Mouse (Mus musculus) intestine, embryonic 16.5 days (tissue): ENCODE measurements around the gene Tnni3k. TPM values are rescaled to one million over a fixed set of nuclear protein-coding genes. Genes with fewer than 3 reads are reported as not detected.

Source experiments
- ATAC-seq: fragments of 200-750 bp; cut with Nextera tagmentation; 2 replicates; pipeline ENCODE4 v1.8.0; 2017; ENCODE audit warnings: moderate TSS enrichment, moderate library complexity
- H3K27ac ChIP-seq: fragments of 300-500 bp; sonication (generic); 2 replicates; pipeline ENCODE4 v1.5.1; 2014; ENCODE audit warnings: mild to moderate bottlenecking, low read length
- H3K27me3 ChIP-seq: fragments of 300-500 bp; sonication (generic); replicated peaks from 2 replicates; pipeline ENCODE4 v1.6.1; 2014; ENCODE audit warnings: low read length, control low read depth, mixed read lengths; ENCODE audit not compliant: control insufficient read depth, insufficient read depth
- H3K36me3 ChIP-seq: fragments of 300-500 bp; sonication (generic); 2 replicates; pipeline ENCODE4 v1.6.1; 2014; ENCODE audit warnings: low read length, control low read depth; ENCODE audit not compliant: control insufficient read depth, insufficient read depth
- H3K4me1 ChIP-seq: fragments of 300-500 bp; sonication (generic); 2 replicates; pipeline ENCODE4 v1.6.1; 2014; ENCODE audit warnings: low read length, control low read depth, mixed read lengths; ENCODE audit not compliant: control insufficient read depth, insufficient read depth
- H3K4me2 ChIP-seq: fragments of 300-500 bp; sonication (generic); 2 replicates; pipeline ENCODE4 v1.6.1; 2014; ENCODE audit warnings: low read depth, low read length, control low read depth
- H3K4me3 ChIP-seq: fragments of 300-500 bp; sonication (generic); 2 replicates; pipeline ENCODE4 v1.5.1; 2014; ENCODE audit warnings: mild to moderate bottlenecking, low read length
- H3K9ac ChIP-seq: fragments of 300-500 bp; sonication (generic); 2 replicates; pipeline ENCODE4 v1.6.1; 2014; ENCODE audit warnings: low read depth, low read length
- H3K9me3 ChIP-seq: fragments of 300-500 bp; sonication (generic); 2 replicates; pipeline ENCODE4 v1.6.1; 2016; ENCODE audit warnings: low read length, control low read depth; ENCODE audit not compliant: control insufficient read depth
- WGBS: fragments of 180-500 bp; shearing (Covaris S2); extraction: QIAGEN DNeasy Blood & Tissue Kit; methylation state at CpG from one replicate; pipeline ENCODE4 v1.1.7; 2014; 5-methylcytosine and 5-hydroxymethylcytosine counted together
- polyA plus RNA-seq: library from polyadenylated mRNA; unstranded; fragments of >200 nt; fragmentation: Nextera tagmentation; extraction: Ambion mirVana; gene quantifications from 2 replicates; pipeline ENCODE4 v1.2.1, GENCODE M21; 2015

The Tnni3k gene
- polyA plus RNA-seq, 1 experiment from 2014 or later, result not detected

GRCm38 (mm10) chr3:154771651-154772050, 283.6 kb downstream of the Tnni3k start:
- no peak overlapping the region for H3K4me2 ChIP-seq
- no peak overlapping the region for H3K9ac ChIP-seq
- H3K9me3 ChIP-seq, result no peaks in the 10 kb centered on the region
- 91% methylated on average over 2 of the region's 2 CpGs for WGBS
- no peak overlapping the region for H3K27ac ChIP-seq
- H3K4me3 ChIP-seq, result no peak overlapping the region
- ATAC-seq, result no peak
- no peaks in the 10 kb centered on the region for H3K36me3 ChIP-seq
- no peaks in the 10 kb centered on the region for H3K4me1 ChIP-seq
- no peaks in the 10 kb centered on the region for H3K27me3 ChIP-seq

GRCm38 (mm10) chr3:154766321-154766720, 288.9 kb downstream of the Tnni3k start:
- no peak overlapping the region for H3K27ac ChIP-seq
- no peak for ATAC-seq
- no peak overlapping the region for H3K4me3 ChIP-seq
- H3K9ac ChIP-seq, result no peak overlapping the region
- H3K4me2 ChIP-seq, result no peak overlapping the region
- WGBS, result 84% methylated on average over 4 of the region's 4 CpGs
- H3K36me3 ChIP-seq, result no peaks in the 10 kb centered on the region
- no peaks in the 10 kb centered on the region for H3K4me1 ChIP-seq
- H3K27me3 ChIP-seq, result no peaks in the 10 kb centered on the region
- H3K9me3 ChIP-seq, result no peaks in the 10 kb centered on the region

DNA sequence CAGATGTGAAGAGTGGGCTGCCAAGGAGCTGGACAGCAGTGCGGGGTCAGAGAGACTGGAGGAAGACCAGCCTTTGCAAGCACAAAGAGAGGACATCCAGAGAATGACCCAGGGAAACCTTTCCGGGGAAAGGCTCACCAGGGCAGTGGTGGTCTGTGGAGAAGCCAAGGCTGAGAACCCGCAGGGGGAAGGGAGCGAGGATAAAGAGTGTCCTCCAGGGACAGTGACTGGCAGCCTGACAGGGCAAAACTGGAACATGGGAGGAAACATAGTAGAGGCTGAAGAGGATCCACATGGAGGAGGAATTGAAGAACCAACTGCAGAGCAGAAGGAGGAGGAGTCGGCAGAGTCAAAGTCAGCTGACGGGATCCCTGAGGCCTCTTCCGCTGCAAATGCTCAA, 291.1 kb downstream of the Tnni3k start:
- ATAC-seq, result no peak
- Histone ChIP-seq H3K27ac (no peak overlapping the region), H3K27me3 (no peaks in the 10 kb centered on the region), H3K9me3 (no peaks in the 10 kb centered on the region), H3K4me3 (no peak overlapping the region), H3K4me2 (no peak overlapping the region), H3K4me1 (no peaks in the 10 kb centered on the region), H3K9ac (no peak overlapping the region), H3K36me3 (no peaks in the 10 kb centered on the region)
- WGBS, result 81% methylated on average over 7 of the region's 7 CpGs

GRCm38 (mm10) chr3:154763374-154763773, 291.8 kb downstream of the Tnni3k start:
- WGBS, result 64% methylated on average over 9 of the region's 9 CpGs

GRCm38 (mm10) chr3:154761108-154761507, 294.1 kb downstream of the Tnni3k start:
- no peak overlapping the region for H3K4me3 ChIP-seq
- WGBS, result 75% methylated on average over 3 of the region's 3 CpGs
- H3K9ac ChIP-seq, result no peak overlapping the region
- no peak overlapping the region for H3K27ac ChIP-seq
- no peaks in the 10 kb centered on the region for H3K9me3 ChIP-seq
- H3K36me3 ChIP-seq, result no peaks in the 10 kb centered on the region
- H3K27me3 ChIP-seq, result no peaks in the 10 kb centered on the region
- ATAC-seq, result no peak
- H3K4me2 ChIP-seq, result no peak overlapping the region
- no peaks in the 10 kb centered on the region for H3K4me1 ChIP-seq

More at GRCm38 (mm10) chr3:154763374-154763773, 291.8 kb downstream of the Tnni3k start:
- H3K4me2 ChIP-seq, result no peak overlapping the region
- no peak for ATAC-seq
- H3K9ac ChIP-seq, result no peak overlapping the region
- no peaks in the 10 kb centered on the region for H3K27me3 ChIP-seq
- no peaks in the 10 kb centered on the region for H3K36me3 ChIP-seq
- no peaks in the 10 kb centered on the region for H3K4me1 ChIP-seq
- no peaks in the 10 kb centered on the region for H3K9me3 ChIP-seq
- no peak overlapping the region for H3K27ac ChIP-seq
- H3K4me3 ChIP-seq, result no peak overlapping the region

- 73% methylated on average over 3 of the region's 3 CpGs for WGBS
- Histone ChIP-seq H3K9me3 (no peaks in the 10 kb centered on the region), H3K4me1 (no peaks in the 10 kb centered on the region), H3K9ac (no peak overlapping the region), H3K4me2 (no peak overlapping the region), H3K27ac (no peak overlapping the region), H3K27me3 (no peaks in the 10 kb centered on the region), H3K36me3 (no peaks in the 10 kb centered on the region), H3K4me3 (no peak overlapping the region)
- ATAC-seq, result no peak
Observed at GRCm38 (mm10) chr3:154758089-154758488, 297.1 kb downstream of the Tnni3k start.

GRCm38 (mm10) chr3:154755225-154755624, 300.0 kb downstream of the Tnni3k start:
- no peak overlapping the region for H3K4me2 ChIP-seq
- no peak overlapping the region for H3K4me3 ChIP-seq
- no peaks in the 10 kb centered on the region for H3K36me3 ChIP-seq
- H3K27ac ChIP-seq, result no peak overlapping the region
- H3K27me3 ChIP-seq, result no peaks in the 10 kb centered on the region
- ATAC-seq, result no peak
- 85% methylated on average over 3 of the region's 3 CpGs for WGBS
- H3K4me1 ChIP-seq, result no peaks in the 10 kb centered on the region
- H3K9me3 ChIP-seq, result no peaks in the 10 kb centered on the region
- no peak overlapping the region for H3K9ac ChIP-seq

- H3K27ac ChIP-seq, result no peak overlapping the region
- no peaks in the 10 kb centered on the region for H3K9me3 ChIP-seq
- no peaks in the 10 kb centered on the region for H3K27me3 ChIP-seq
- no peak overlapping the region for H3K4me2 ChIP-seq
- no peaks in the 10 kb centered on the region for H3K36me3 ChIP-seq
- WGBS, result 45% methylated on average over 3 of the region's 3 CpGs
- no peak overlapping the region for H3K4me3 ChIP-seq
- no peaks in the 10 kb centered on the region for H3K4me1 ChIP-seq
- H3K9ac ChIP-seq, result no peak overlapping the region
- no peak for ATAC-seq
Observed at GRCm38 (mm10) chr3:154754505-154754904, 300.7 kb downstream of the Tnni3k start.

- H3K4me1 ChIP-seq, result no peaks in the 10 kb centered on the region; the same call in 1 of the 2 replicates
- no peak overlapping the region for H3K27ac ChIP-seq
- peak; percentile 75 for ATAC-seq
- H3K9me3 ChIP-seq, result no peaks in the 10 kb centered on the region
- WGBS, result 81% methylated on average over 2 of the region's 2 CpGs
- H3K4me2 ChIP-seq, result no peak overlapping the region
- no peak overlapping the region for H3K4me3 ChIP-seq
- no peaks in the 10 kb centered on the region for H3K27me3 ChIP-seq
- H3K36me3 ChIP-seq, result no peaks in the 10 kb centered on the region
- no peak overlapping the region for H3K9ac ChIP-seq
Observed at GRCm38 (mm10) chr3:154744317-154744716, 310.9 kb downstream of the Tnni3k start.

- Histone ChIP-seq H3K9me3 (no peaks in the 10 kb centered on the region), H3K4me3 (no peak overlapping the region), H3K4me1 (no peaks in the 10 kb centered on the region; the same call in 1 of the 2 replicates), H3K36me3 (no peaks in the 10 kb centered on the region), H3K27ac (no peak overlapping the region), H3K4me2 (no peak overlapping the region), H3K9ac (no peak overlapping the region), H3K27me3 (no peaks in the 10 kb centered on the region)
- no peak for ATAC-seq
- 69% methylated on average over 5 of the region's 5 CpGs for WGBS
Observed at GRCm38 (mm10) chr3:154742927-154743326, 312.3 kb downstream of the Tnni3k start.
